Mouse (Mus musculus) thymus, adult 2 months (tissue): ENCODE results near the gene Cryzl2.

ENCODE experiments used
- CTCF ChIP-seq: fragments of 200-500 bp; IDR thresholded peaks from 2 replicates; pipeline ENCODE4 v1.5.1; 2012; ENCODE audit warnings: mild to moderate bottlenecking, control low read depth, low read length, moderate library complexity, borderline replicate concordance; ENCODE audit not compliant: control insufficient read depth, poor library complexity, insufficient read depth; ENCODE audit errors: extremely low read depth
- POLR2A ChIP-seq: fragments of 200-500 bp; IDR thresholded peaks from 2 replicates; pipeline ENCODE4 v1.6.1; 2012; ENCODE audit warnings: mild to moderate bottlenecking, low read length, control low read depth, moderate library complexity; ENCODE audit not compliant: control insufficient read depth, poor library complexity, insufficient read depth; ENCODE audit errors: extremely low read depth

- TF ChIP-seq CTCF: no peak
- no peak for TF ChIP-seq POLR2A
These were observed 8.8 kb upstream of the Cryzl2 start for GRCm38 (mm10) chr1:157449532-157449931.
